Mouse (Mus musculus): Measurements from ENCODE around the gene Bach2. TPM values are rescaled to one million over a fixed set of nuclear protein-coding genes. Genes with fewer than 3 reads are reported as not detected.

Gene Bach2
- total RNA-seq, 1 experiment from 2014 or later = 7.1 TPM

- ATAC-seq (replicated peaks; ENCODE audit: insufficient number of reproducible peaks, low FRiP score, low TSS enrichment, poor library complexity, severe bottlenecking) = no peak
Measured at GRCm38 (mm10) chr4:32337638-32338037, 99.0 kb downstream of the Bach2 start.

GRCm38 (mm10) chr4:32338451-32338850 is 99.8 kb downstream of the Bach2 start:
- no peak for ATAC-seq (replicated peaks; ENCODE audit: insufficient number of reproducible peaks, low FRiP score, low TSS enrichment, poor library complexity, severe bottlenecking)

GRCm38 (mm10) chr4:32340844-32341243 is 102.2 kb downstream of the Bach2 start:
- ATAC-seq (replicated peaks; ENCODE audit: insufficient number of reproducible peaks, low FRiP score, low TSS enrichment, poor library complexity, severe bottlenecking) = no peak

DNA sequence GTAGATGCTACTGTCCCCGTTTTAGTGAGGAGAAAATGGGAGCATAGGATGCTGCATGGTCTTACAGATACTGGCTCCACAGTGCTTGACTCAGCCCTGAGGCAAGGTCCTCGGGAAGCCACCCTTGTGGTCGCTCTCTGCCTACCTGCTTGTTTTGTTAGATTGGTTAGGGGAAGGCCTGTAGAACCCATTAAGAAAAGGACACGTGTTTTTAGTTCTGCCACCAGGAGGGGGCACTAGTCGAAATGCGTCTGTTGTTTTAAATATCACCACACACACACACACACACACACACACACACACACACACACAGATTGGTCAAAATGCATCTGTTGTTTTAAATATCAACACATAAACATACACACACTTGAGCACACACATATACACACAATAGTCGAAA is 103.7 kb downstream of the Bach2 start:
- ATAC-seq (replicated peaks; ENCODE audit: insufficient number of reproducible peaks, low FRiP score, low TSS enrichment, poor library complexity, severe bottlenecking) = no peak

DNA sequence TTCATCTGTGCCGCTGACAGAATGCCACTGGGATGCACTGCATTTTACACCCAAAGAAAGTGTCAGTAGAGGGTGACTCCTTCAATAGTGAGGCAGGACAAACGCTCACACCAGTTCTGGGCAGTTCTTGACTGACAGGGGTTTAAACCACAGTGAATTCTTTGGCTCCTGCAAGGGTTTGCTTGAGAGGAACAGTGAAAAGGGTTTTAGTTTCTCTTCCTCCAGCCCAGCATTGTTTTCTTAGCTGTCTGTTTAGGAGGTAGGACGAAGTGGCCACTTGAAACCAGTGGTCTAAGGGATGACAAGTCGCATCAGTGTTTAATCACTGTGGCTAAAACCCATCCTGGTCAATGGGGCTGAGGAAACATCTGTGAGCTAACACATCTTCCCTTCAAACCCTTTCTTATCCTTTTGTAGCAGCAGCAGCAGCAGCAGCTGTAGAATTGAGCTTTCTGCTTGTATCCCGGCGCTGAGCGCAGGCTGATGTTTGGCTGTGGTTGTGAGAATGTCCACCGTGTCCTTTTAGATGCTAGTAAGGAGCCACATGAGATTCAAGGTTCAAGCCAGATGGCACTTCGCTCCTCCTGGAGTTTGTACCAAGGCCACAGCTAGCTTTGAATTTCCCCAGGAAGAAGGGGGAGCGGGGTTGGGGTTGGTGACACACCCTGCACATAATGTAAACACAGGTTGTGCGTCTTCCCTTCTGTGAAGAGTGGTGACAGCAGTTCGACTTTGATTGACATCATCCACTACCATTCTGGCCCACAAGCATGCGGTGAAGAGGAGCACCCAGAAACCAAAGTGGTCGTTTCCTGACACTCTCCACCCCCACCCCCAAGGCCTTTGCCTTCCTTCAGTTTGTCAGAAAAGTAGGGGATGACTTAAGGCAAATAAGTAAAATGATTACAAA is 104.9 kb downstream of the Bach2 start:
- ATAC-seq (replicated peaks; ENCODE audit: insufficient number of reproducible peaks, low FRiP score, low TSS enrichment, poor library complexity, severe bottlenecking) = peak; percentile 47

GRCm38 (mm10) chr4:32344276-32344675 is 105.7 kb downstream of the Bach2 start:
- no peak for ATAC-seq (replicated peaks; ENCODE audit: insufficient number of reproducible peaks, low FRiP score, low TSS enrichment, poor library complexity, severe bottlenecking)

DNA sequence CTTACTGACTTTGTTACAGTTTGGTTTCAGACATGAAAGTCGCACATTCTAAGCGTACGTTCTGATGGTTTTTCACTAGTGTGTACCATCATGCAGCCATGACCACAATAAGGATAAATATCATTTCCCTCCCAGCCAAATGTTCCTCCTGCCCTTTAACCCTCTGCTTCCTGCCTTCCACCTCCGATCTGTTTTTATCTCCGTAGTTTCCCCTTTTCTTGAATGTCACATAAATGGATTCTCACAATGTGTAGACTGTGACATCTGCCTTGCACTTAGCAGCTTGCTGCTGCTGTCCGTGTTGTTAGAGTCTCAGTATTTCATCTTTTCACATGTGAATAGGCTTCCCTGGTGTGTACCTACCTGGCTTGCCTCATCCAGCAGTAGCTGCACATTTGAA is 108.6 kb downstream of the Bach2 start:
- 0 out of 2 replicates have a peak, but pooled peaks have one; percentile 23 for ATAC-seq (replicated peaks; ENCODE audit: insufficient number of reproducible peaks, low FRiP score, low TSS enrichment, poor library complexity, severe bottlenecking)

DNA sequence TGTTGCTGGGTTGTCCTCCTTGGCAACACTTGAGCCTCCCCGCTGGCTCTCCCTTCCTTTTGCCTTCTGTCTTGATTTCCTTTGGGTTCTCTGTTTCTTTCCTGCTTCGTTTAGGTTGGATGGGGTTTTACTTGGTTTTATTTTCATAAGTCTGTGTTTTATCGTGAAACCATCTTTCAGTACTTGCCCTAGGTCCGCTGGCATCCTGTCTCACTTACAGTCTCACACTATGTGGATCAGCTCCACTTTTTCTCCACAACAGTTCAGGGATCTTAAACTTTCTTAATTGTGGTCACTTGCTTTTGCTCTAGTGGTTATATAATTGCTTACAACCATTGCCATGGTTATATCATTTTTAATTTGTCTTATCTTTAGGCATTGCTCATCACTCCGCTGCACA is 109.1 kb downstream of the Bach2 start:
- ATAC-seq (replicated peaks; ENCODE audit: insufficient number of reproducible peaks, low FRiP score, low TSS enrichment, poor library complexity, severe bottlenecking) = no peak

DNA sequence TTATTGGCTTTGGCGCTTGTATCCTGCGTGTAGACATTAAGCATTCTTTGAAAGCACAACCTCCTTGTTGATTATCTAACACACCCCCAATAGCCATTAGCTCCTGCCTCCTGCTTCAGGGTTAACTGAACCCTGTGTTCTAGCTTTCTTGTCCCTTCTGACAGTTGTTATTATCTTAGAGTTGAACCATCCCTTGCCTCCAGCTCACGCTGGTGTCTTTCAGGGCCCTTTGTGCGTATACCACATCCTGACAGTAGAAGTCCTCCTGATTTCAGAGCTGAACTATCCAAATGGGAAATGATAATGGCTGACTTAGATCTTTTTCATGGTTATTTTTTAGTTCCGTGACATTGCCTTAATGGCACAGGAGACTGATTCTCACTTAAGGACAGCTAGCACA is 110.8 kb downstream of the Bach2 start:
- ATAC-seq (replicated peaks; ENCODE audit: insufficient number of reproducible peaks, low FRiP score, low TSS enrichment, poor library complexity, severe bottlenecking) = no peak

DNA sequence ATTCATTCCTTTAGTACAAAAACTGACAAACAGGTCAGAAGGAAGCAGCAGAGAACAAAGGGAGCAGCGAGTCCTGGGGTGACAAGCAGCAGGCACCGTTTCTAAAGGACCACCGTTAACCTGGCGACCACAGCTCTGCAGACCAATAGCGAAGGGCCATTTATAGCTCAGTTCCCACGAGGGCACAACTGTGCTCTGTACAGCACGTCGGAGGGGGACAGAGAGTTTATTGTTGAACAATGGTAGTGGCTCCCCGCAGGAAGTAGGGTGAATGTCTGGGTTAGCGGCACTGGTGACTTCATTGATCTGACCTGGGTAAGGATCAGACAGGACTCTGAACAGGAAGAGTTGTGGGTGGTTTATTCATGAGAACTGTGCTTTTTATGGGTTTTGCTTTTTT is 112.6 kb downstream of the Bach2 start:
- ATAC-seq (replicated peaks; ENCODE audit: insufficient number of reproducible peaks, low FRiP score, low TSS enrichment, poor library complexity, severe bottlenecking) = 0 out of 2 replicates have a peak, but pooled peaks have one; percentile 11

DNA sequence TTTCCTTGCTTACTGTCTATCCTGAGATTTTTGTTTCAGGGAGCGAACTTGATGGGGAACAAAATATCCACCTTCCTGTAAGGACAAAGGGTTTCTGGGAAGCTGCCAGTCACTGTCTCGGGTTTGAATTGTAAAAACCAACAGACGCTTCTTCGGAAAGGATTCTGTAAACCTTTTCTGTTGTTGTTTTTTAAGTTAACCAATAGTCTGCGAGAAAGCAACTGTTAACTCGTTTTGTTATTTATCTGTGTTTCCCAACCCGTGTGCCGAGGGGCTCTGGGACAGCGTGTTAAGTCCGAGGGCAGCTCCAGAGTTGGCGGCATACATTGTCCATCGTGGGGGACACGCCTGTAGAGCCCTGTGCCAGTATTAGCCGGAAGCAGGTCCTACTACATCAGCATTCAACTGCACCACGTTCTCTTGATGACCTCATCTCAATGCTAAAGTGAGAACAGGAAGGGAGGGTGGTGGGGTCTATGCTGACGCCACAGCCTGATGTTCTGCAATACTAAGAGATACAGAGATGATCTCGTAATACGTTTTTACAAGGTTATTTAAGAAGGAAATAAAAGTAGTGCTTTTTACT is 113.2 kb downstream of the Bach2 start:
- ATAC-seq (replicated peaks; ENCODE audit: insufficient number of reproducible peaks, low FRiP score, low TSS enrichment, poor library complexity, severe bottlenecking) = peak; percentile 80

- ATAC-seq (replicated peaks; ENCODE audit: insufficient number of reproducible peaks, low FRiP score, low TSS enrichment, poor library complexity, severe bottlenecking) = no peak
Measured at GRCm38 (mm10) chr4:32352442-32352841, 113.8 kb downstream of the Bach2 start.

- no peak for ATAC-seq (replicated peaks; ENCODE audit: insufficient number of reproducible peaks, low FRiP score, low TSS enrichment, poor library complexity, severe bottlenecking)
Measured at GRCm38 (mm10) chr4:32352842-32353241, 114.2 kb downstream of the Bach2 start.

GRCm38 (mm10) chr4:32355935-32356617 is 117.5 kb downstream of the Bach2 start:
- ATAC-seq (replicated peaks; ENCODE audit: insufficient number of reproducible peaks, low FRiP score, low TSS enrichment, poor library complexity, severe bottlenecking) = no peak

GRCm38 (mm10) chr4:32357996-32358600 is 119.5 kb downstream of the Bach2 start:
- ATAC-seq (replicated peaks; ENCODE audit: insufficient number of reproducible peaks, low FRiP score, low TSS enrichment, poor library complexity, severe bottlenecking) = no peak

- ATAC-seq (replicated peaks; ENCODE audit: insufficient number of reproducible peaks, low FRiP score, low TSS enrichment, poor library complexity, severe bottlenecking) = peak; percentile 61
Measured at GRCm38 (mm10) chr4:32358602-32359464, 120.2 kb downstream of the Bach2 start.

DNA sequence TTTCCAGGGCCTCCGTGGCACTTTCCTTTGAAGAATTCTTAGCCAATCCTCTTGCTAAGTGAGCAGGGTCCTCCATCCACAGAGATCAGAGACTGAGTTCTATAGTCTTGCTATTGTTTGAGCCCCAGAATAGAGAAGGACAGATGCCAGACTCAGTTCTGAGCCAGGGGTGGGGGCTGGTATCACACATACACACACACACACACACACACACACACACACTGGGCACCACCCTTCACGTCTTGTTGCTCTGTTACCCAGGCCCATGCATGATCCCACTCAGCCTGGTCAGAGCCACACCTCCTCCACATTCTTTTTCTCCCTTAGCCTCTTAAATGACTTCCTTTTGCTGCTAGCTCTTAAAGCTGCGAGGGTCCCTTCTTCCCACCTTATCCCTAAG is 121.0 kb downstream of the Bach2 start:
- ATAC-seq (replicated peaks; ENCODE audit: insufficient number of reproducible peaks, low FRiP score, low TSS enrichment, poor library complexity, severe bottlenecking) = no peak

GRCm38 (mm10) chr4:32360496-32360895 is 121.9 kb downstream of the Bach2 start:
- no peak for ATAC-seq (replicated peaks; ENCODE audit: insufficient number of reproducible peaks, low FRiP score, low TSS enrichment, poor library complexity, severe bottlenecking)

Data from monocyte, adult 5-6 weeks (primary cell).